Mouse (Mus musculus) ES-E14 (cell line): Measurements from ENCODE around the gene Tpsg1. TPM values are rescaled to one million over a fixed set of nuclear protein-coding genes. Genes with fewer than 3 reads are reported as not detected.

Experiments used
- DNase-seq: peaks from one replicate; pipeline ENCODE4 v3.0.0-alpha.2; 2013; ENCODE audit warnings: low read depth, low spot score
- H3K27ac ChIP-seq: 2 replicates; pipeline ENCODE4 v1.5.1; 2012; ENCODE audit warnings: low read depth, mild to moderate bottlenecking, low read length, moderate library complexity, mixed read lengths; ENCODE audit not compliant: poor library complexity, insufficient read depth, severe bottlenecking
- H3K36me3 ChIP-seq: 2 replicates; pipeline ENCODE4 v1.6.1; 2012; ENCODE audit warnings: mild to moderate bottlenecking, low read length, moderate library complexity, mixed read lengths; ENCODE audit not compliant: control insufficient read depth, poor library complexity, insufficient read depth, severe bottlenecking
- H3K4me1 ChIP-seq, 2 experiments: fragments of 150-350 bp in 1 of 2; sonication (generic) in 1 of 2; 2 replicates each; pipeline ENCODE4 v1.6.1; 2012; ENCODE audit warnings: low read length in 2 of 2, mild to moderate bottlenecking in 1 of 2, mixed read lengths in 1 of 2; ENCODE audit not compliant: control insufficient read depth in 2 of 2, insufficient read depth in 2 of 2, poor library complexity in 1 of 2
- H3K4me3 ChIP-seq, 2 experiments: fragments of 150-350 bp in 1 of 2; sonication (generic) in 1 of 2; 2 replicates each; pipeline ENCODE4 v1.5.1; 2012; ENCODE audit warnings: low read length in 2 of 2, low read depth in 1 of 2, mild to moderate bottlenecking in 1 of 2, mixed read lengths in 1 of 2; ENCODE audit not compliant: insufficient read depth in 1 of 2, poor library complexity in 1 of 2, severe bottlenecking in 1 of 2
- H3K9ac ChIP-seq: 2 replicates; pipeline ENCODE4 v1.6.1; 2012; ENCODE audit warnings: low read depth, mild to moderate bottlenecking, low read length, mixed read lengths; ENCODE audit not compliant: poor library complexity, insufficient read depth, severe bottlenecking
- H3K9me3 ChIP-seq: fragments of 150-350 bp; sonication (generic); 2 replicates; pipeline ENCODE4 v1.6.1; 2012; ENCODE audit warnings: low read depth, mild to moderate bottlenecking, low read length; ENCODE audit not compliant: control insufficient read depth, insufficient read depth
- CHD2 ChIP-seq: IDR thresholded peaks from 2 replicates; pipeline ENCODE4 v1.6.1; 2014; ENCODE audit warnings: mild to moderate bottlenecking, low read depth, low read length, inconsistent platforms
- HCFC1 ChIP-seq: IDR thresholded peaks from 2 replicates; pipeline ENCODE4 v1.6.1; 2012; ENCODE audit warnings: low read length, inconsistent platforms, borderline replicate concordance; ENCODE audit not compliant: insufficient read depth
- MAFK ChIP-seq: IDR thresholded peaks from 2 replicates; pipeline ENCODE4 v1.6.1; 2014; ENCODE audit warnings: mild to moderate bottlenecking, low read depth, low read length, inconsistent platforms; ENCODE audit not compliant: insufficient read depth
- ZC3H11A ChIP-seq: IDR thresholded peaks from 2 replicates; pipeline ENCODE4 v1.6.1; 2012; ENCODE audit warnings: low read depth, mild to moderate bottlenecking, inconsistent platforms, low read length, borderline replicate concordance
- ZNF384 ChIP-seq: IDR thresholded peaks from 2 replicates; pipeline ENCODE4 v1.6.1; 2012; ENCODE audit warnings: low read depth, low read length, inconsistent platforms
- in situ Hi-C, 2 experiments: fragments of 600-800 bp; cut with MboI; formaldehyde crosslinking; loops; one replicate each; pipeline ENCODE4 v1.15.1; 2025; ENCODE audit warnings: low sequenced_read_pairs in 2 of 2, inconsistent platforms in 1 of 2; ENCODE audit not compliant: unreplicated experiment in 2 of 2
- total RNA-seq: library from RNA; depleted of rRNA; stranded (reverse); fragments of 300-350 nt; gene quantifications from 2 replicates; pipeline ENCODE4 v1.2.3, GENCODE M21; 2012; rRNA removed

The Tpsg1 gene
- total RNA-seq, 1 experiment: not detected

DNA sequence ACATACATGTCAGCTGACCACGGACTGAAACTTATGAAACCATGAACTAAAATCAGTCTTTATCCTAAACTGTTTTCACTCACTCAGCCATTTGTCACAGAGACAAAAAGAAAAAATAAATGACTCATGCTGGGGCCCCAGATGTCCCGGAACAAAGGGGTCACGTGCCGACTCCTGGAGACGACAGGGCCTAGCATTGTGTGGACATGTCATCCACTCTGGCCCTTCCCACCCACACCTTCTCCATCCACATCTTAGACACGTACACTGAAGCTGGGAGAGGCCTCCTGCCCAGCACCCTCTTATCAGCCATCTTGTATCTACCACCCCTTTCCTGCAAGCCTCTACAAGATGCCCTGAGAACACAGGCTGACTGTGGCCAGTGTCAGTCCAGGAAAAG lies 48.9 kb downstream of the Tpsg1 start:
- H3K36me3 ChIP-seq: no peaks in the 10 kb centered on the region
- DNase-seq: no peak
- H3K4me1 ChIP-seq: peaks cover 0 to 22% of the 10 kb centered on the region in 2 experiments; a peak in 2 of 4 replicates
- H3K4me3 ChIP-seq: no peak overlapping the region
- no peak overlapping the region for H3K27ac ChIP-seq
- in situ Hi-C loops: no loop called here
- TF ChIP-seq ZNF384 (no peak), CHD2 (no peak), ZC3H11A (no peak), HCFC1 (no peak), MAFK (no peak)
- H3K9ac ChIP-seq: no peak overlapping the region
- no peaks in the 10 kb centered on the region for H3K9me3 ChIP-seq

DNA sequence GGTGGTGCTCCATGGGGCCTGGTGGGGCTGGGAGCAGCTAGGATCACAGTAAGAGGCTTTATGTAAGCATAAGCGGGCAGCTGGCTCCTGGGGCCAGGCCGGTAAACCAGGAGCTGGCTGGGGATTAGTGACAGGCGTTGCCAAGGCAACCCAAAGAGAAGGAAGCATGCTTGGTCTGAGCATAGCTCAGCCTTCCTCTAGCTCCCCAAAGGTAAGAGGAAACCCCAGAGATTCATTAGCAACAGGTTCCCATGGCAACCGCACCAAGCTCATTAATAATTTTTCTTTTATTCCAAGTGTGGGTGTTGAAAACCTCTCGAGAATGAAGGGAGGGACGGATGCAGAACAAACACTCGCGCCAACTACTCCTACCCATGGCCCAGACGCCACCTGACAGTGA lies 49.9 kb downstream of the Tpsg1 start:
- TF ChIP-seq CHD2 (no peak), HCFC1 (no peak), MAFK (no peak), ZNF384 (no peak), ZC3H11A (no peak)
- in situ Hi-C loops: no loop called here
- Histone ChIP-seq H3K36me3 (no peaks in the 10 kb centered on the region), H3K9ac (no peak overlapping the region), H3K27ac (no peak overlapping the region), H3K4me3 (no peak overlapping the region), H3K4me1 (peaks cover 0 to 22% of the 10 kb centered on the region in 2 experiments; a peak in 2 of 4 replicates), H3K9me3 (no peaks in the 10 kb centered on the region)
- no peak for DNase-seq

DNA sequence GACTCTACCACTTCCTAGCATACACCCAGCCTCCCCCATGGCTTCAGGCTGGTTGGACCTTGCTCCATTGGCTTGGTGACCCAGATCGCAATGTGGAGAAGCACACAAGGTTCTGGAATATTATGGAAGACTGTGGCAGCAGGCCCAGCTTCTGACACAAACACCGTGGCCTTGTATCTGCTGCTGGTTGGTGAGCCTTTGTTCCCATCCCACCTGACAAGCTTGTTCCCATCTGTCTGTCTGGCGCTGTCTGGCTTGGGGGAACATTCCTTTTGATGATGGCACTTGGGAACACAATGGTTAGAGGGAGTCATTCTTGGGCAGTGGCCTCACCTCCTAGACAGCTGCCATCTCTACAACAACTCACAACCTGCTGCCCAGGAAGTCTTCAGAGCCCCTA lies 51.9 kb downstream of the Tpsg1 start:
- Histone ChIP-seq H3K4me3 (no peak overlapping the region), H3K9ac (no peak overlapping the region), H3K9me3 (no peaks in the 10 kb centered on the region), H3K4me1 (peaks cover 0 to 5% of the 10 kb centered on the region in 2 experiments; a peak in 1 of 4 replicates), H3K36me3 (no peaks in the 10 kb centered on the region), H3K27ac (no peak overlapping the region)
- in situ Hi-C loops: no loop called here
- TF ChIP-seq MAFK: no peak
- no peak for TF ChIP-seq ZNF384
- no peak for TF ChIP-seq CHD2
- TF ChIP-seq HCFC1: no peak
- DNase-seq: no peak

Other genes with a start within 250 kb of the Tpsg1 start
- not detected in 2 replicates for gene Ptx4, start 248.5 kb upstream of the Tpsg1 start, total RNA-seq
- gene Clcn7, start 235.9 kb upstream of the Tpsg1 start, total RNA-seq: 35.0 and 62.4 TPM in 2 replicates
- gene Ccdc154, start 206.8 kb upstream of the Tpsg1 start, total RNA-seq: 0.18 and 0.32 TPM in 2 replicates
- gene Gm38655, start 193.8 kb upstream of the Tpsg1 start, total RNA-seq: not detected in 2 replicates
- gene BC003965, start 184.7 kb upstream of the Tpsg1 start, total RNA-seq: 22.8 and 25.5 TPM in 2 replicates
- gene Unkl, start 180.9 kb upstream of the Tpsg1 start, total RNA-seq: 12.4 and 14.8 TPM in 2 replicates
- 17.3 and 28.5 TPM in 2 replicates for gene Gnptg, start 129.1 kb upstream of the Tpsg1 start, total RNA-seq
- 32.3 and 34.9 TPM in 2 replicates for gene Tsr3, start 129.1 kb upstream of the Tpsg1 start, total RNA-seq
- 1.4 and 1.9 TPM in 2 replicates for gene Baiap3, start 112.9 kb upstream of the Tpsg1 start, total RNA-seq
- 427 and 443 TPM in 2 replicates for gene Ube2i, start 94.7 kb upstream of the Tpsg1 start, total RNA-seq
- gene Prss34, start 70.9 kb upstream of the Tpsg1 start, total RNA-seq: not detected in 2 replicates
- gene Prss28, start 60.6 kb upstream of the Tpsg1 start, total RNA-seq: not detected in 2 replicates
- gene Prss29, start 50.6 kb upstream of the Tpsg1 start, total RNA-seq: not detected in 2 replicates
- gene Tpsab1, start 23.7 kb upstream of the Tpsg1 start, total RNA-seq: not detected in 2 replicates
- gene Tpsb2, start 3.0 kb upstream of the Tpsg1 start, total RNA-seq: not detected in 2 replicates
- 2.1 and 5.3 TPM in 2 replicates for gene Cacna1h, start 64.5 kb downstream of the Tpsg1 start, total RNA-seq
- 0.16 TPM in 1 of 2 replicates, not detected in the other for gene Tekt4, start 85.3 kb downstream of the Tpsg1 start, total RNA-seq
- 0.95 and 1.3 TPM in 2 replicates for gene Sstr5, start 128.0 kb downstream of the Tpsg1 start, total RNA-seq
- gene Sox8, start 201.4 kb downstream of the Tpsg1 start, total RNA-seq: 0.40 and 0.42 TPM in 2 replicates
- gene Lmf1, start 209.8 kb downstream of the Tpsg1 start, total RNA-seq: 16.6 and 33.6 TPM in 2 replicates